Mouse (Mus musculus): Measurements from ENCODE around the gene Klhdc7b. TPM values are rescaled to one million over a fixed set of nuclear protein-coding genes. Genes with fewer than 3 reads are reported as not detected.
A peak's percentile ranks its signal among the peaks of the same experiment; 100 is the strongest.

The Klhdc7b gene
- total RNA-seq (2021), result not detected
- long read RNA-seq, experiment 1, result 0 reads
- long read RNA-seq, experiment 2, result 0 reads

DNA sequence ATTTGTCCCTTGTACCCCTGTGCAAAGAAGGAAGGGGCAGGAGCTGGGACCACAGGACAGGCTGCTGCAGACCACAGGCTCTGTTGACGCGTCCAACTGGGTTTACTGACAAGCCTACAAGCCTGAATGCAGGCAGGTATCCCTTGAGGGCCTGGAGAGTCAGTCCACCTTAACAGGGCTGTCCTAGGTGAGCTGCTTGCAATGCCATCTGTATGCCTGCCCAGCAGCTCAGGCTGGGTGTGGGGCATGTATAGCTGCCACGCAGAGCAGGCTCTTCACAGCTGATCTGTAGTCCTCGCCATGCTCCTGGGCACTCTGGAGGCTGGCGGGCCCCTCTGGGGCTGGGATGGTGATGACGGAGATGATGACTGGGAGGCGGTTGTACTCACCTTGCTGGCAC is at the start of gene Klhdc7b:
Gene Klhdc7b, plus strand, starts transcription at position 301 of the 400 bp plus-strand sequence.
- no peak for DNase-seq
- intact Hi-C loops (cut with DNase I), result no loop called here

DNA sequence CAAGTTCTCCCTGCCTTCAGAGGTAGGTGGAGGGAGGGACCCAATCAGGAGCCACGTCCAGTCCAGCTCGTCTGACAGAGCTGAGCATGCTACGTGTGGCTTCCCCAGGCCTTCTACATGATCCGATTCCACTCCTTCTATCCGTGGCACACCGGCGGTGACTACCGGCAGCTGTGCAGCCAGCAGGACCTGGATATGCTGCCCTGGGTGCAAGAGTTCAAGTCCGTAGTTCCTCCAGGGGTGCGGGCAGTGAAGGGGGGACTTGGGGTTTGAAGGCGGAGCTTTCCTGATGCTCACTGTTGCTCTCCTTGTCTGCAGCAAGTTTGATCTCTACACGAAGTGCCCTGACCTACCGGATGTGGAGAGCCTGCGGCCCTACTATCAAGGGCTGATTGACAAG is 48.3 kb upstream of the Klhdc7b start:
- intact Hi-C loops (cut with DNase I), result no loop called here
- no peak for DNase-seq

DNA sequence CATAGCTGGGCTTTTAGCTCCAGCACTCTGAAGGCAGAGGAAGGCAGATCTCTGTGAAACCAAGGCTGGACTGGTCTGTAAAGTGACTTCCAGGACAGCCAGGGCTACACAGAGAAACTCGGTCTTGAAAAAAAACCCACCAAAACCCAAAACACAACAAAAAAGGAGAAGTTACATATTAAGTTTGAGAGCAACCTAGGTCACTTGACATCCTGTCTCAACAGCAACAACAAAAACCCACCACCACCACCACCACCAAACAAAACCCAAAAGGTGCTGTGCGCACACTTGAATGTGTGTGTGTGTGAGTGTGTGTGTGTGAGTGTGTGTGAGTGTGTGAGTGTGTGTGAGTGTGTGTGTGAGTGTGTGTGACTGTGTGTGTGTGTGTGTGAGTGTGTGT is 45.0 kb upstream of the Klhdc7b start:
- no peak for DNase-seq
- intact Hi-C loops (cut with DNase I), result loop anchor here (10.0 kb wide), 1 partner anchor 195 kb away; no protein-coding TSS in a partner anchor

DNA sequence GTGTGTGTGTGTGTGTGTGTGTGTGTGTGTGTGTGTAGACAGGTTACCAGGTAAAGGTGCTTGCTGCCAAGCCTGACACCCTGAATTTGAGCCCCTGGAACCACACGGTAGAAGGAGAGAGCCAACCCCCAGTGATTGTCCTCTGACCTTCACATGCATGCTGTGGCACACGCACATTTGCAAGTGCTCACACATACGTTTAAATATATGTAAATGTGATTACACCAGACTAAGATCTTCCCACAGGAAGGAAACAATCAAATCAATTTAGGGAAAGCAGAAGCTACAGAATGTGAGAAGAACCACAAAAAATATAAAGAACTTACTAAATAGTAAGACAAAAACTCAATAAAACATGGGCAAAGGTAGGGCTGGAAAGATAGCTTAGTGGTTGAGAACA is 44.6 kb upstream of the Klhdc7b start:
- DNase-seq, result no peak
- intact Hi-C loops (cut with DNase I), result loop anchor here (10.0 kb wide), 1 partner anchor 195 kb away; no protein-coding TSS in a partner anchor

DNA sequence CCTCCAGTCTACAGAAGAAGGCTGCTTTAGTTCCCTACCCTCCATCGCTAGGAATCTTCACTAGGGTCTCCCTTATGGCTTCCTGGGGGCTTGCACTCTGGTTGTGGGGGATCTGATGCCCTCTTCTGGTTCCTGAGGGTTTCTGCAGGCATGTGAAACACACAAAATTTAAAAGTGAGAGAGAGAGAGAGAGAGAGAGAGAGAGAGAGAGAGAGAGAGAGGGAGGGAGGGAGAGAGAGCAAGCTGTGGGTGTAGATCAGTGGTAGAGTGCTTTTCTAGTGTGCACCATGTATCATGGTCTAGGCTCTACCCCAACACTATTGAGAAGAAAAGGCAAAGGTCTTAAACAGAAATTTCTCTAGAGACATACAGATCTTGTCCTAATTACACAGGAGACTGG is 43.0 kb upstream of the Klhdc7b start:
- intact Hi-C loops (cut with DNase I), result loop anchor here (10.0 kb wide), 1 partner anchor 193 kb away; no protein-coding TSS in a partner anchor
- DNase-seq, result no peak

DNA sequence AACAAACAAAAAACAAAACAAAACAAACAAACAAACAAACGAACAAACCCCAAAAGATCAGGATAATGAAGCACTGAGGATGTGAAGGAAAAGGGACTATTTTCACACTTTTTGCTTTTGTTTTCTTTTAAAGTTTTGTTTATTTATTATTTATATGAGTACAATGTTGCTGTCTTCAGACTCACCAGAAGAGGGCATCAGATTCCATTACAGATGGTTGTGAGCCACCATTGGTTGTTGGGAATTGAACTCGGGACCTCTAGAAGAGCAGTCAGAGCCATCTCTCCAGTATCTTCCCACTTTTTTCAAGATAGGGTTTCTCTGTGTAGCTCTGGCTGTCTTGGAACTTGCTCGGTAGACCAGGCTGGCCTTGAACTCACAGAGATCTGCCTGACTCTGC is 41.4 kb upstream of the Klhdc7b start:
- intact Hi-C loops (cut with DNase I), result loop anchor here (10.0 kb wide), 1 partner anchor 191 kb away; no protein-coding TSS in a partner anchor
- no peak for DNase-seq

DNA sequence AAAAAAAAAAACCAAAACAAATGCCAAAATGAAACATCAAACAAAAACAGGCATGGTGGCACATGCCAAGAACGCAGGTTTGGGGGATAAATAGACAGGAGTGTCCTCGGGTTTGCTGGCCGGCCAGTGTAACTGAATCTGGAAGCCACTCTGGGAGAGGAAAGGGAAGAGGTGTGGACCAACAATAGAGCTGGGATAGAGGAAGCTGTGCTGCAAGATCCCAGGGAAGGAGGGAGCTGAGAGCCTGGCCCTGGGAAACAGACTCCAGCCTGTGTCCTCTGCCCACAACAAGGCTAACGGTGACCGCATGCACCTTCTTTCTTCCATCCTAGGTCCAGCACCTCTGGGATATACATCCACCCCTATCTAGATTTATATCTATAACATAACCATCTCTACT is 34.3 kb upstream of the Klhdc7b start:
- intact Hi-C loops (cut with DNase I), result loop anchor here (5.0 kb wide), 1 partner anchor 223 kb away; the partner anchor contains the start of gene Hdac10
- no peak for DNase-seq

DNA sequence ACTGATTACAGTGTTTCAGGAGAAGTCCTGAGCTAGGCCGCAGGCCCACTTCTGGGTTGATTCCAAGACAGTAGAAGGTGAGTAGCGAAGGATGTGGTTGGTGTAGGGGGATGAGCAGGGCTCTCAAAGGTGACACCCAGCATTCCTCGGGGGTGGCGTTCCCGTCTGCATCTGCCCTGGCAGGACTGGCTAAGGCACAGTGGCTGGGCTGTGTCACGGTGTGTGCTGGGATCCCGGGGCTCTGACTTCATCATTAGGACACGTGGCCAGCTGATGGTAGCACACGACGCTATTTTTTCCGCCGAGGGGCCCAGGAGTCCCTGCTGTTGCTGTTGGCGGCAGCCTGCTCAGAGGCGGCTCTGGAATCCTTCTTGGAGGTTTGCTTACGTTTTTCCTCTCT is 33.4 kb upstream of the Klhdc7b start:
- intact Hi-C loops (cut with DNase I), result loop anchor here (5.0 kb wide), 1 partner anchor 224 kb away; the partner anchor contains the start of gene Hdac10

DNA sequence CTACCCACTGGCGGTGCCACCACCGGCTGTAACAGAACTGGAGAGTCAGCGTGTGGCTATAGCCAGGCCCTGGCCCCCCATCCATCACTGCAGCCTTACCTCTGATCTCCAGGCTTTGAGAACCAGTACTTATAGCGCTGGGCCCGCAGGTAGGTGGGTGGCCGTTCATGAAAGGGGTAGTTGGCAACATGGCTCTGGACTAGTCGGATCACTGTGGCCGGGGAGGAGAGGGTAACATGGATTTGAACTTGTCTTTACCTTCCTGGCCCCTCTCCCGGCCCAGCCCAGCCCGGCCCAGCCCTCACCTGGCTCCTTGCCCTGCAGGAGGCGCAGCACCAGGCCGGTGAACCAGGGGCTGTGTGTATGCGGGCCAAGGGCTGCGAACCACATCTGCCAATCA is 32.7 kb upstream of the Klhdc7b start:
- no peak for DNase-seq
- intact Hi-C loops (cut with DNase I), result loop anchor here (5.0 kb wide), 1 partner anchor 225 kb away; the partner anchor contains the start of gene Hdac10

More for the DNA sequence above, 33.4 kb upstream of the Klhdc7b start:
- DNase-seq, result no peak

DNA sequence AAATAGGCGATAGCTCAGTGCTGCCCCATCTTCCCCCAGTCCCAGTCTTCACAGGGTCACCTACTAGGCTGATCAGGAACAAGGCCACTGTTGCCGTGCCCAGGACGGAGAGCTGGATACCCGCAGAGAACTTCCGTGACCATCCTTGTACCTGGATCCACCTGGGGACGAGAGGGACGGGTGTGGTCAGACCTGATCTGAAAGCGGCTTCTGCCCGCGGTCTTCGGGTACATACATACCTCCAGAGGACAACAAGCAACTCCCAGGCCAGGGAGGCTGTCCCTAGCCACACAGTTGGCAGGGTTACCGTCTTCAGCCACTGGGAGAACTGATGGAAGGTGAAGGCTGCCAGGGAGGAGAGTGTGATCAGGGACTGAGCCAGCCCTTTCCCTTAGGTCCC is 31.9 kb upstream of the Klhdc7b start:
- intact Hi-C loops (cut with DNase I), result loop anchor here (5.0 kb wide), 1 partner anchor 225 kb away; the partner anchor contains the start of gene Hdac10
- no peak for DNase-seq

DNA sequence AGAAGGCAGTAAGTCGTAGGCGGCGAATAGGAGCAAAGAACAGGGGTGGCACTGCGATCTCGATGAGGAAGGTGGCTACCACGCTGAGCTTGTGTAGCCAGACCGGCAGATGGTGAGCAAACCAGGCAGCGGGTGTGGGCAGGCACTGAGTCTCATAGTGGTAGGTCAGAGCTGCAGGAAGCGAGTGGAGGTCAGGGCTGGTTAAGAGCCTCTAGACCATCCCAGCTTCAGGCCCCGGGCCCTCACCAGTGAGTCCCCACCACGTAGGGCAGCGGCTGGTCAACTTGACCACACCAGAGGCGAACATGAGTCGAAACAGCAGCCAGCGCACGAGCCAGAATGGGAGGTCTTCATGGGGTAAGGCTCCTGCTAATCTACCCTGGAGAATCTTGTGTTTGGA is 30.9 kb upstream of the Klhdc7b start:
- intact Hi-C loops (cut with DNase I), result loop anchor here (5.0 kb wide), 1 partner anchor 227 kb away; the partner anchor contains the start of gene Hdac10

DNA sequence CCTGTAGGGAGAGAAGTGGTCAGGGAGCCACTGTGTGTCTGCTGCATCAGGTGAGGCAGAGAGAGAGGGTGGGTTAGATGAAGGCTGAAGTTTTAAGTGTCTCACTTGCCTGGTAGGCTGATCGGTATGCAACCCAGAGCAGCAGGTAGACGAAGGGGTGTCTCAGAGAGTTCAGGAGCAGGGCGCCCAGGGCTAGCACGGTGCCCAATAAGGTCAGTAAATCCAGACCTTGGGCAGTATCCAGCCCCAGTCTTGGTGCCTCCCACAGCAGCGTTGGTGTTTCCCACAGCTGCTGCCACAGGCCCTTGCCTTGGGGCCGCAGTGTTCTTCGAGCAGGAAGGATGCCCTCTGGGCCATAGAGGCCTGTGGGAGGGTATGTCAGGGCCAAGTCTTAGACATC is 30.3 kb upstream of the Klhdc7b start:
- DNase-seq, result no peak
- intact Hi-C loops (cut with DNase I), result loop anchor here (5.0 kb wide), 1 partner anchor 227 kb away; the partner anchor contains the start of gene Hdac10

More for the DNA sequence above, 30.9 kb upstream of the Klhdc7b start:
- DNase-seq, result no peak

DNA sequence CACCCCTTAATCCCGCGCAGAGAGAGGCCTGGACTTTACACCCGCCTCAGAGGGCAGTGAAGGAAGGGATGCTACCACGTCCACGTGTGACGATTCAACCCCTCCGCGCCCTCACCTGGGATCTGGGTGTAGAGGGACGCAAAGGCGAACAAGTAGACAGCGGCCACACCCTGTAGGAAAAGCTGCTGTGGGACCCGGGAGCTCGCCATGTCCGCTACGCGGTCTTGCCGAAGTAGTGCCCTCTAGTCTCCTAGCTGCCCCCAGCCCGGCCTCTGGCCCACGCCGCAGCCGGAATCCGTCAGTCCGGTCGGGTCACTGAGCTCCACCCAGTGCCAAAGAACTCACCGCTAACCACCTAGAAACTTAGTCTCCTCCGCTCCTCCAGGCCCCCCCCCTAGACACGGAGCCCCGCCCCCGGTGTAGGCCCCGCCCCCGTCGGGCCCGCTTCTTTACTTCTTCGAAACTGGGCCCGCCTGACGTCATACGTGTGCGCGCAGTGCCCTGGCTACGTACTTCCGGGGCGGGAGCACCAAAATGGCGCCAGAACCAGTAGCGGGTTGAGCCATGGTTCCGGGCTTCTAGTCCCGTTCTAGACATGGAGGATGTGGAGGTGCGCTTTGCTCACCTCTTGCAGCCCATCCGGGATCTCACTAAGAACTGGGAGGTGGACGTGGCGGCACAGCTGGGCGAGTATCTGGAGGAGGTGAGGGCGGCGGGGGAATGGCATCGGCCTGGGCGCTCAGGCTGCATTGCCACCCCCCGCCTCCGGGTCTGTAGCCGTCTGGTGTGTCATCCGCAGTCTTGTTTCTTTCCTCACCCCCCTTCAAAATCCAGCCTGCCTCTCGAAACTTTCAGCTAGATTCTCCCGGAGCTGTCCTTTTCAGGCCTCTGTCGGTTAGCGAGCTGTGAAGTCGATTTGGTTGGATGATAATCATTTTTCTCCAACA is 29.2 kb upstream of the Klhdc7b start, which contains the start of the genes Lmf2 and Ncaph2:
Gene Lmf2, minus strand, starts transcription at position 419 of the 947 bp plus-strand sequence.
Gene Ncaph2, plus strand, starts transcription at position 479 of the 947 bp plus-strand sequence.
- intact Hi-C loops (cut with DNase I), result no loop called here
- DNase-seq, result peak; percentile 94

DNA sequence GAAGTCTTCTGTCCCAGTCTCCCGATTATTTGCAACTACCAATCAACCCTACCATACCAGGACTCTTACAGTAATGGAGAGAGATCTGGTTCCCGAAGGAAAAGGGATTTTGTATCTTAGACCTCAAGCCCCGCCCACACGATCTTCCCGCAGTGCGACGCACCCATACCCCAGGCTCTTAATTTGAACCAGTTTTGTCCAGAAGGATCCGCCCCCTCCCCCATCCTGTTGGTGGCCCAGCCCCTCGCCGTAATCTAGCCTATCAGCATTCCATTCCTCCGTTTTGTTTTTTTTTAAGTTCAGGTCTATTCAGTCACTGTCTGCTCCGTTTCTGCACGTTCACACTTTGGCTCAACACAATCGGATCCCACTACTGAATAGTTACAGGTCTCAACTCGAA is 28.3 kb upstream of the Klhdc7b start:
- intact Hi-C loops (cut with DNase I), result no loop called here
- DNase-seq, result no peak

DNA sequence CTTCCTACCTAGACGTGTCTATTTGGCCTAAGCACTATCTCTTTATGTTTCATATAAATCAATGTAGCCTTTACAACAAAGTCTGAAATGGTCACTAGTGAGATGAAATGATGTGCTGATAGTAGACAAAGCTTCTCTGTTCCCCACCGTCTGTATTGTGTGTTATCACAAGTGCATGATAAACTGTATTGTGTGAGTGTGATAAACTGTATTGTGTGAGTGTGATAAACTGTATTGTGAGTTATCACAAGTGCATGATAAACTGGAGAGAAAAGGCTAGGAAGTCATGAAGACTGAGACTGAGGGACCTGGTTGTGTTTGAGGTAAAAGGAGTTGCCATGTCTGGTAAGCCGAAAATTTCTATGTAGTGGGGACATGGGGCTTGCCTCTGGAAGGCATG is 25.9 kb upstream of the Klhdc7b start:
- no peak for DNase-seq

DNA sequence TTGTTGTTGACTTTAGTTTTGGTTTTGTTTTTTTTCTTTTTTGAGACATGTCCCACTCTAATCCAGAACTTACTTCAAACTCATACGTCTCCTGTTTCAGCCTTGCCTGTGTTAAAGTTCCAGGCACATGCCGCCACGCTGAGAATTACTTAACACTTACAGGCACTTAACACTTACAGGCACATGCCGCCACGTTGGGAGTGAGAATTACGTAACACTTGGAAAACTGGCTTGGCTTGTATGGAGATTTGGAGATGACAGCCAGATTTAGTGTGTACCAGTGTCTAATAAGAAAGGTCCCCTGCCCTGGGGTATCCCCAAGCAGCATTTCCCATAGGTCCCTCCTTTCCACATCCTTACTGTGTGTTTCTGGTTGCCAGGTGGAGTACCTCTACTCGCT is 21.7 kb upstream of the Klhdc7b start:
- intact Hi-C loops (cut with DNase I), result no loop called here

More for the DNA sequence above, 25.9 kb upstream of the Klhdc7b start:
- intact Hi-C loops (cut with DNase I), result no loop called here

DNA sequence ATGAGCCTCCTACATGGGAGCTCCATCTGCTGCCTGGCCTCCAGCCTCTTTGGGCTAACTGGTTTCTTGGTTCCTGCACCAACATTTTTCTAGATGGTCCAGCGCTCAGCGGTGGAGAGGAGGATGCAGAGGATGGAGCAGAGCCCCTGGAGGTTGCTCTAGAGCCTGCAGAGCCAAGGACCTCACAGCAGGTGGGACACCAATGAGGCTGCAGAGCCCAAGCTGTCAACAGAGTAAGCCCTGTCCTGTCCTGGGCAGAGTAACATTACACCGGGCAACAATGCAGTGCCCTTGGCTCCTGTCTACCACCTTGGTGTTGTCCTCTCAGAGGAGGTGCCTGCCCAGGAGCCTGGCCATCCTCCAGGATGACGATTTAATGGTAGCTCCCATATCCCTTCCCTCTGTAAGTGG is 19.6 kb upstream of the Klhdc7b start:
- intact Hi-C loops (cut with DNase I), result no loop called here
- DNase-seq, result no peak

More for the DNA sequence above, 21.7 kb upstream of the Klhdc7b start:
- DNase-seq, result no peak

DNA sequence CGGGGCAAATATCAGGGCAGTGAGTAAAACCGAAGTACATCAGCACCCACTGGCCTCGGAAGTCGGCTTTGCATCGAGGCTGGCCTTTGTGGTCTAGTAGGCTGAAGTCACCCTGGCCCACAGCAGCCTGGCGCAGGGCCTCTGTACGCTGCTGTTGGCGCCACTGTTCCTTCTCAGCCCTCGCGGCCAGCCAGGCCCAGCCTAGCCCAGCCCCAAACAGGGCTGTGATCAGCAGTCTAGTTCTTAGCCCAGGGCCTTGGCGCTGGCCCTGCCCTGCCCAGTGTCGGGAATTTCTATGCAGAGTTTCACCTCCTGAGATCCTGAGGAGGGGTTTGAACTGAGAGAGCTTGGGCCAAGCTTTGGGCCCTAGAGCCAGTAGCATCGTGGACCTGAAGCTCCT is 12.6 kb upstream of the Klhdc7b start:
- intact Hi-C loops (cut with DNase I), result loop anchor here (5.0 kb wide), 1 partner anchor 55 kb away; the partner anchor contains the start of genes C730034F03Rik, Chkb, Cpt1b and Gm44502

DNA sequence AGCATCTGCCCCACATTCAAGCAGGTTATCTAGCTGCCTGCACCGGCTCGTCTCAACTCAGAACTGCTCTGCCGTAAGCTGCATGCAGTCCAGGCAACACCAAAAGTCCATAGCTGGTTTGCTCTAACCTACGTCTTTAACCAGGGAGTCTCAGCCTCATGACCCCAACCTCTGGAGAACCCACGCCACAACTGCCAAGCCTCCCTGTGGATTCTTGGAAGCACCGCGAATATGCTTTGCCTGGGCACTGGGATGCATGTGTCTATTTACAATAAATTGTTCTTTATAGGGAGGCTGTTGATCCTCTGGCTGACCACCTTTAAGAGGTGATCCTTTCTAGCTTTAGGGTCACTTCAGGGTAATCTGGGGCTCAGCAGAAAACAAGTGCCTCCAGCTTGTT is 12.2 kb upstream of the Klhdc7b start:
- no peak for DNase-seq
- intact Hi-C loops (cut with DNase I), result loop anchor here (5.0 kb wide), 1 partner anchor 55 kb away; the partner anchor contains the start of genes C730034F03Rik, Chkb, Cpt1b and Gm44502

More for the DNA sequence above, 12.6 kb upstream of the Klhdc7b start:
- DNase-seq, result no peak

DNA sequence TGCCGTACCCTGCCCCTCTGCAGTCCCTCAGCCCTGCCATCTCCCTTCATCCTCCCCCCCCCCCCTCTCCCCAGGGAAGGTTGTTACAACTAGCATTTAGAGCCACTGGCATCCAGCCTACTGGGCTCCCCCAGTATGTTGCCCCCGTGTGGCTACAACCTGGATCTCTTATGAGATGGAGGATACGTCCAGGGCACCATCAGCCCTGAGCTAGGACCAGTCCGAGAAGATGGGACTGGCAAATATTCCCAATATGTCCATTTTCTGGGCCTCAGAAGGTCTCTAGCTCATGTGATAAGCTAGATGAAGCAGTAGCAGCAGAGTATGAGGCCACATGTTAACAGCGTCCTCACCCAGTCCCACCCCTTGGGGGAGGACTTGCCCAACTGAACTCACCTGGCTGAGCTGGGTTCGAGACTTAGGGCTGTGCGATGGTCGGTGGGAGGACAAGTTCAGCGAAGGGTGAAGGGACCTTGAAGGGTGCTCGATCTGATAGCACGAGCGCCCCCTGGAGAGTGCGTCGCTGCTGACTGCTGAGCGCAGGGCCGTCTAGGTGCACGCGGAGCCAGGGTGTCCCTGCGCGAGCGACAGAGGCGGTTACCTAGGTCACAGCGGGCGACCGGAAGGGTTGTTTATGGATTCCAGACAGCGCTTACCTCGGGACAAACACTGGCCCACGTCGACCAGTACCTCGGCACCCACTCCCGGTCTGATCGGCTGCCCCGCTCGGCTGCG is 11.5 kb upstream of the Klhdc7b start:
- intact Hi-C loops (cut with DNase I), result loop anchor here (5.0 kb wide), 1 partner anchor 54 kb away; the partner anchor contains the start of genes C730034F03Rik, Chkb, Cpt1b and Gm44502
- peak; percentile 78 to 80 for DNase-seq

Data from gastrocnemius, postnatal 36 days (tissue).